Mouse (Mus musculus) cortical plate, adult 2 months (tissue): Measurements from ENCODE around the gene 4933415A04Rik.

Source experiments
- CTCF ChIP-seq: fragments of 200-500 bp; IDR thresholded peaks from 2 replicates; pipeline ENCODE4 v1.5.1; 2011; ENCODE audit warnings: mild to moderate bottlenecking, control low read depth, low read length; ENCODE audit not compliant: insufficient read depth; ENCODE audit errors: extremely low read depth
- POLR2A ChIP-seq: fragments of 200-500 bp; IDR thresholded peaks from 2 replicates; pipeline ENCODE4 v1.6.1; 2011; ENCODE audit warnings: mild to moderate bottlenecking, low read length, control low read depth; ENCODE audit not compliant: insufficient read depth; ENCODE audit errors: extremely low read depth

DNA sequence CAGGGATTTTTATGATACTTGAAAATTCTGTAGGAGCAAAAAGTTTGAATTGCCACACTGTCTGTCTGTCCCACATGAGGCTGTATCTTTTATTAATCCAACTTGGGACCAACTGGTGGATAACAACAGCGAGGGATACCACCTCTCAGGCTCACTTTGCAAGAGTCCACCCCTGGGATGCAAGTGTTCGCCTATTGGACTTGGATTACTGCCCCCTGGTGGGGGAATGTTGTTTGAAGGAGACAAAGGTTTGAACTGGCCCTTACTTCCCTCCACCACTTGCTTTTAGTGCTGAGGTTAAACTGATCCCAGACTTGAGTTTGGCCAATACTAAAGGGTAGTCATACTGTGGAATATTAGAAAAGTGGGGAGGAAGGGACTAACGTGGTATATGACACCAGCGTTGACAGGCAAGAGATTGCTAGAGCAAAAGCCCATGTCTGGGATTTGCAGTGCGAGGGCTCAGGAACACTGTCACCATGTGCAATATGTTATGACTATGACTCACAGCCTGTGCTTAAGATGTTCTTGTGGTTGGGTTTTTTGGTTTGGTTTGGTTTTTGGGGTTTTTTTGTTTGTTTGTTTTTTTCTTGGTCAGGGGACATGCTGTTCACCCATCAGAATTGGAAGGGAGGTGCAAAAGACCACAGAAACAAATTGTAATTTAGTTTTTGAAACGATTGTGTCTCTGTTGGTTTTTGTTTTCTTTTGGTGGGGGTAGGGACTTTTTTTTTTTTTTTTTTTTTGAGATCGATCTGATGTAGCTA is at the start of gene 4933415A04Rik:
- TF ChIP-seq CTCF: peak; percentile 57
- TF ChIP-seq POLR2A: no peak
